Mouse (Mus musculus): ENCODE measurements around the gene Pik3r2. TPM values are rescaled to one million over a fixed set of nuclear protein-coding genes. Genes with fewer than 3 reads are reported as not detected.

Pik3r2 gene
- polyA plus RNA-seq, 1 experiment, result 71.7 TPM

GRCm38 (mm10) chr8:70723486-70724210 is 52.9 kb downstream of the Pik3r2 start, which contains the start of gene Pde4c:
TSS of gene Pde4c (plus strand) at chr8:70723720.
- no peaks in the 10 kb centered on the region for H3K79me2 ChIP-seq (ENCODE audit: control insufficient read depth, insufficient read depth)
- H3K27me3 ChIP-seq (ENCODE audit: control insufficient read depth, insufficient read depth, insufficient read length), result no peaks in the 10 kb centered on the region
- H3K4me3 ChIP-seq (ENCODE audit: insufficient read depth, poor library complexity, severe bottlenecking), result no peak within 1 kb of the TSS
- no peak for TF ChIP-seq CEBPB (IDR thresholded peaks at IDR 0.05; ENCODE audit: low read depth)
- no peak for TF ChIP-seq MAX (IDR thresholded peaks at IDR 0.05)
- no peak for TF ChIP-seq MYOG (IDR thresholded peaks at IDR 0.05; ENCODE audit: control insufficient read depth, extremely low read depth, insufficient read length)
- no peak for TF ChIP-seq CTCF (IDR thresholded peaks at IDR 0.05; ENCODE audit: control insufficient read depth, insufficient read depth, insufficient read length)
- no peak for TF ChIP-seq MYOD1 (IDR thresholded peaks at IDR 0.05; ENCODE audit: control insufficient read depth, insufficient read length, low read depth)
- no peak for TF ChIP-seq FOSL1 (IDR thresholded peaks at IDR 0.05; ENCODE audit: insufficient read depth, low read length, poor library complexity, severe bottlenecking)
- TF ChIP-seq USF1 (IDR thresholded peaks at IDR 0.05; ENCODE audit: low read depth), result no peak
- H3K79me3 ChIP-seq (ENCODE audit: low read depth), result no peaks in the 10 kb centered on the region
- no peak within 1 kb of the TSS for H3ac ChIP-seq (ENCODE audit: control insufficient read depth, insufficient read length, low read depth)
- no peaks in the 10 kb centered on the region for H3K36me3 ChIP-seq (ENCODE audit: control insufficient read depth, insufficient read depth)

- no peaks in the 10 kb centered on the region for H3K79me2 ChIP-seq (ENCODE audit: control insufficient read depth, insufficient read depth)
- no peak overlapping the region for H3ac ChIP-seq (ENCODE audit: control insufficient read depth, insufficient read length, low read depth)
- no peak overlapping the region for H3K4me3 ChIP-seq (ENCODE audit: insufficient read depth, poor library complexity, severe bottlenecking)
- no peaks in the 10 kb centered on the region for H3K27me3 ChIP-seq (ENCODE audit: control insufficient read depth, insufficient read depth, insufficient read length)
- no peaks in the 10 kb centered on the region for H3K79me3 ChIP-seq (ENCODE audit: low read depth)
- TF ChIP-seq MYOD1 (IDR thresholded peaks at IDR 0.05; ENCODE audit: control insufficient read depth, insufficient read length, low read depth) (no peak), MYOG (IDR thresholded peaks at IDR 0.05; ENCODE audit: control insufficient read depth, extremely low read depth, insufficient read length) (no peak)
- H3K36me3 ChIP-seq (ENCODE audit: control insufficient read depth, insufficient read depth), result no peaks in the 10 kb centered on the region
Measured at GRCm38 (mm10) chr8:70721601-70722000, 54.9 kb downstream of the Pik3r2 start.

GRCm38 (mm10) chr8:70720739-70721138 is 55.8 kb downstream of the Pik3r2 start:
- H3K79me3 ChIP-seq (ENCODE audit: low read depth), result no peaks in the 10 kb centered on the region
- H3ac ChIP-seq (ENCODE audit: control insufficient read depth, insufficient read length, low read depth), result no peak overlapping the region
- no peaks in the 10 kb centered on the region for H3K79me2 ChIP-seq (ENCODE audit: control insufficient read depth, insufficient read depth)
- no peak overlapping the region for H3K4me3 ChIP-seq (ENCODE audit: insufficient read depth, poor library complexity, severe bottlenecking)
- TF ChIP-seq CTCF (IDR thresholded peaks at IDR 0.05; ENCODE audit: control insufficient read depth, insufficient read depth, insufficient read length) (peak; percentile 71), CEBPB (IDR thresholded peaks at IDR 0.05; ENCODE audit: low read depth) (no peak), MAX (IDR thresholded peaks at IDR 0.05) (no peak), MYOG (IDR thresholded peaks at IDR 0.05; ENCODE audit: control insufficient read depth, extremely low read depth, insufficient read length) (no peak)
- H3K27me3 ChIP-seq (ENCODE audit: control insufficient read depth, insufficient read depth, insufficient read length), result no peaks in the 10 kb centered on the region
- H3K36me3 ChIP-seq (ENCODE audit: control insufficient read depth, insufficient read depth), result no peaks in the 10 kb centered on the region

GRCm38 (mm10) chr8:70719796-70720270 is 56.7 kb downstream of the Pik3r2 start:
- no peak for TF ChIP-seq CTCF (IDR thresholded peaks at IDR 0.05; ENCODE audit: control insufficient read depth, insufficient read depth, insufficient read length)
- no peak for TF ChIP-seq FOSL1 (IDR thresholded peaks at IDR 0.05; ENCODE audit: insufficient read depth, low read length, poor library complexity, severe bottlenecking)
- no peak for TF ChIP-seq CEBPB (IDR thresholded peaks at IDR 0.05; ENCODE audit: low read depth)
- no peak for TF ChIP-seq MAX (IDR thresholded peaks at IDR 0.05)
- TF ChIP-seq MYOD1 (IDR thresholded peaks at IDR 0.05; ENCODE audit: control insufficient read depth, insufficient read length, low read depth), result peak; percentile 63
- TF ChIP-seq MYOG (IDR thresholded peaks at IDR 0.05; ENCODE audit: control insufficient read depth, extremely low read depth, insufficient read length), result no peak
- TF ChIP-seq USF1 (IDR thresholded peaks at IDR 0.05; ENCODE audit: low read depth), result no peak
- H3K4me3 ChIP-seq (ENCODE audit: insufficient read depth, poor library complexity, severe bottlenecking), result no peak overlapping the region
- H3K36me3 ChIP-seq (ENCODE audit: control insufficient read depth, insufficient read depth), result no peaks in the 10 kb centered on the region
- no peaks in the 10 kb centered on the region for H3K27me3 ChIP-seq (ENCODE audit: control insufficient read depth, insufficient read depth, insufficient read length)
- no peak overlapping the region for H3ac ChIP-seq (ENCODE audit: control insufficient read depth, insufficient read length, low read depth)
- H3K79me3 ChIP-seq (ENCODE audit: low read depth), result no peaks in the 10 kb centered on the region
- H3K79me2 ChIP-seq (ENCODE audit: control insufficient read depth, insufficient read depth), result no peaks in the 10 kb centered on the region

GRCm38 (mm10) chr8:70718297-70718696 is 58.2 kb downstream of the Pik3r2 start, which contains the start of gene Gm3336:
TSS of gene Gm3336 (plus strand) at chr8:70718543.
- Histone ChIP-seq H3ac (ENCODE audit: control insufficient read depth, insufficient read length, low read depth) (no peak within 1 kb of the TSS), H3K79me2 (ENCODE audit: control insufficient read depth, insufficient read depth) (no peaks in the 10 kb centered on the region), H3K36me3 (ENCODE audit: control insufficient read depth, insufficient read depth) (no peaks in the 10 kb centered on the region), H3K79me3 (ENCODE audit: low read depth) (no peaks in the 10 kb centered on the region), H3K4me3 (ENCODE audit: insufficient read depth, poor library complexity, severe bottlenecking) (no peak within 1 kb of the TSS), H3K27me3 (ENCODE audit: control insufficient read depth, insufficient read depth, insufficient read length) (no peaks in the 10 kb centered on the region)
- TF ChIP-seq MAX (IDR thresholded peaks at IDR 0.05), result no peak
- TF ChIP-seq USF1 (IDR thresholded peaks at IDR 0.05; ENCODE audit: low read depth), result no peak
- no peak for TF ChIP-seq MYOD1 (IDR thresholded peaks at IDR 0.05; ENCODE audit: control insufficient read depth, insufficient read length, low read depth)
- TF ChIP-seq CEBPB (IDR thresholded peaks at IDR 0.05; ENCODE audit: low read depth), result no peak
- no peak for TF ChIP-seq FOSL1 (IDR thresholded peaks at IDR 0.05; ENCODE audit: insufficient read depth, low read length, poor library complexity, severe bottlenecking)
- TF ChIP-seq CTCF (IDR thresholded peaks at IDR 0.05; ENCODE audit: control insufficient read depth, insufficient read depth, insufficient read length), result peak; percentile 88

Small RNA genes within 50 kb of the gene (microRNA-seq; reads per million reads assigned to microRNA genes)
- gene Mir7240 (ENCODE audit: borderline microRNAs expressed), result 0.44 reads per million, percentile 6 among the genes with 10 or more reads in this experiment

Other genes starting within 250 kb of the Pik3r2 start
- 256 TPM for gene Fkbp8, start 249.0 kb downstream of the Pik3r2 start, polyA plus RNA-seq (2012; fragmentation: generic; extraction: Trizol)
- gene Kxd1, start 248.8 kb downstream of the Pik3r2 start, polyA plus RNA-seq (2012; fragmentation: generic; extraction: Trizol), result 47.5 TPM
- gene Ell, start 237.3 kb downstream of the Pik3r2 start, polyA plus RNA-seq (2012; fragmentation: generic; extraction: Trizol), result 12.3 TPM
- gene Isyna1, start 182.3 kb downstream of the Pik3r2 start, polyA plus RNA-seq (2012; fragmentation: generic; extraction: Trizol), result 78.6 TPM
- gene Ssbp4, start 167.8 kb downstream of the Pik3r2 start, polyA plus RNA-seq (2012; fragmentation: generic; extraction: Trizol), result 193 TPM
- not detected for gene Lrrc25, start 160.6 kb downstream of the Pik3r2 start, polyA plus RNA-seq (2012; fragmentation: generic; extraction: Trizol)
- gene Gdf15, start 144.3 kb downstream of the Pik3r2 start, polyA plus RNA-seq (2012; fragmentation: generic; extraction: Trizol), result 20.9 TPM
- gene Pgpep1, start 116.3 kb downstream of the Pik3r2 start, polyA plus RNA-seq (2012; fragmentation: generic; extraction: Trizol), result 34.9 TPM
- 300 TPM for gene Lsm4, start 103.5 kb downstream of the Pik3r2 start, polyA plus RNA-seq (2012; fragmentation: generic; extraction: Trizol)
- 128 TPM for gene Jund, start 77.8 kb downstream of the Pik3r2 start, polyA plus RNA-seq (2012; fragmentation: generic; extraction: Trizol)
- gene Iqcn, start 73.3 kb downstream of the Pik3r2 start, polyA plus RNA-seq (2012; fragmentation: generic; extraction: Trizol), result 0.01 TPM
- gene Gm3336, start 58.2 kb downstream of the Pik3r2 start, polyA plus RNA-seq (2012; fragmentation: generic; extraction: Trizol), result not detected
- gene Pde4c, start 53.0 kb downstream of the Pik3r2 start, polyA plus RNA-seq (2012; fragmentation: generic; extraction: Trizol), result 0.01 TPM
- gene Rab3a, start 22.0 kb downstream of the Pik3r2 start, polyA plus RNA-seq (2012; fragmentation: generic; extraction: Trizol), result 14.4 TPM
- gene Mpv17l2, start 15.8 kb downstream of the Pik3r2 start, polyA plus RNA-seq (2012; fragmentation: generic; extraction: Trizol), result 86.8 TPM
- gene Mast3, start 28.3 kb upstream of the Pik3r2 start, polyA plus RNA-seq (2012; fragmentation: generic; extraction: Trizol), result 32.5 TPM
- gene Il12rb1, start 31.7 kb upstream of the Pik3r2 start, polyA plus RNA-seq (2012; fragmentation: generic; extraction: Trizol), result 29.3 TPM
- 4.4 TPM for gene Arrdc2, start 63.0 kb upstream of the Pik3r2 start, polyA plus RNA-seq (2012; fragmentation: generic; extraction: Trizol)
- 3.2 TPM for gene Kcnn1, start 86.5 kb upstream of the Pik3r2 start, polyA plus RNA-seq (2012; fragmentation: generic; extraction: Trizol)
- gene Ccdc124, start 97.2 kb upstream of the Pik3r2 start, polyA plus RNA-seq (2012; fragmentation: generic; extraction: Trizol), result 142 TPM
- 0.13 TPM for gene Slc5a5, start 116.0 kb upstream of the Pik3r2 start, polyA plus RNA-seq (2012; fragmentation: generic; extraction: Trizol)
- 4,918 TPM for gene Rpl18a, start 120.7 kb upstream of the Pik3r2 start, polyA plus RNA-seq (2012; fragmentation: generic; extraction: Trizol)
- gene Map1s, start 129.2 kb upstream of the Pik3r2 start, polyA plus RNA-seq (2012; fragmentation: generic; extraction: Trizol), result 59.7 TPM